Mouse (Mus musculus) macrophage (primary cell): ENCODE measurements around the gene Frs3. TPM values are rescaled to one million over a fixed set of nuclear protein-coding genes. Genes with fewer than 3 reads are reported as not detected.
"Not testable (repeated sequence)": the region's sequence is repeated elsewhere in the genome, so short reads cannot be mapped to it uniquely, and the experiment has no call there.

Source experiments
- H3K27ac ChIP-seq: fragments of 350-480 bp; formaldehyde crosslinking; 2 replicates; pipeline ENCODE4 v1.9.0; 2021
- H3K36me3 ChIP-seq: fragments of 350-480 bp; formaldehyde crosslinking; 2 replicates; pipeline ENCODE4 v1.9.0; 2021; ENCODE audit errors: inconsistent target
- H3K4me3 ChIP-seq: fragments of 350-480 bp; formaldehyde crosslinking; 2 replicates; pipeline ENCODE4 v1.9.0; 2021; ENCODE audit errors: inconsistent target
- H3K79me2 ChIP-seq: fragments of 350-480 bp; formaldehyde crosslinking; 2 replicates; pipeline ENCODE4 v1.9.0; 2021; ENCODE audit errors: inconsistent target
- WGBS: methylation state at CpG from one replicate; pipeline ENCODE4 v1.1.7; 2026; ENCODE audit warnings: inconsistent platforms; ENCODE audit not compliant: missing documents; 5-methylcytosine and 5-hydroxymethylcytosine counted together
- polyA plus RNA-seq: library from polyadenylated mRNA; stranded (reverse); fragments of 250-400 nt; gene quantifications from 3 replicates; pipeline ENCODE4 v1.2.4, GENCODE M21; 2018; ENCODE audit warnings: inconsistent platforms
- total RNA-seq, 78 experiments: library from RNA; depleted of rRNA; stranded (reverse); fragments of 250-400 nt; gene quantifications; 1 replicate in 9 of 78; 2 replicates in 24 of 78; 3 replicates in 43 of 78; 4 replicates in 2 of 78; pipeline ENCODE4 v1.2.4; 2018; ENCODE audit warnings: inconsistent platforms in 56 of 78

The Frs3 gene
- total RNA-seq (2018; cell fraction: chromatin; rRNA removed), result 10 to 100 TPM in 1 of 26 experiments, 1 to 10 TPM in 14, under 1 TPM in 3, not detected in 8; 0.37 to 10.7 (median 2.6) TPM
- total RNA-seq (2018; cell fraction: cytosol; rRNA removed), result 1 to 10 TPM in 7 of 26 experiments, under 1 TPM in 19; 0.08 to 2.0 (median 0.51) TPM
- total RNA-seq (2018; cell fraction: nucleus; rRNA removed), result 1 to 10 TPM in 15 of 26 experiments, under 1 TPM in 4, not detected in 7; 0.22 to 6.4 (median 1.9) TPM
- 0.65 to 1.3 TPM (median 0.73 TPM) in 3 replicates for polyA plus RNA-seq

DNA sequence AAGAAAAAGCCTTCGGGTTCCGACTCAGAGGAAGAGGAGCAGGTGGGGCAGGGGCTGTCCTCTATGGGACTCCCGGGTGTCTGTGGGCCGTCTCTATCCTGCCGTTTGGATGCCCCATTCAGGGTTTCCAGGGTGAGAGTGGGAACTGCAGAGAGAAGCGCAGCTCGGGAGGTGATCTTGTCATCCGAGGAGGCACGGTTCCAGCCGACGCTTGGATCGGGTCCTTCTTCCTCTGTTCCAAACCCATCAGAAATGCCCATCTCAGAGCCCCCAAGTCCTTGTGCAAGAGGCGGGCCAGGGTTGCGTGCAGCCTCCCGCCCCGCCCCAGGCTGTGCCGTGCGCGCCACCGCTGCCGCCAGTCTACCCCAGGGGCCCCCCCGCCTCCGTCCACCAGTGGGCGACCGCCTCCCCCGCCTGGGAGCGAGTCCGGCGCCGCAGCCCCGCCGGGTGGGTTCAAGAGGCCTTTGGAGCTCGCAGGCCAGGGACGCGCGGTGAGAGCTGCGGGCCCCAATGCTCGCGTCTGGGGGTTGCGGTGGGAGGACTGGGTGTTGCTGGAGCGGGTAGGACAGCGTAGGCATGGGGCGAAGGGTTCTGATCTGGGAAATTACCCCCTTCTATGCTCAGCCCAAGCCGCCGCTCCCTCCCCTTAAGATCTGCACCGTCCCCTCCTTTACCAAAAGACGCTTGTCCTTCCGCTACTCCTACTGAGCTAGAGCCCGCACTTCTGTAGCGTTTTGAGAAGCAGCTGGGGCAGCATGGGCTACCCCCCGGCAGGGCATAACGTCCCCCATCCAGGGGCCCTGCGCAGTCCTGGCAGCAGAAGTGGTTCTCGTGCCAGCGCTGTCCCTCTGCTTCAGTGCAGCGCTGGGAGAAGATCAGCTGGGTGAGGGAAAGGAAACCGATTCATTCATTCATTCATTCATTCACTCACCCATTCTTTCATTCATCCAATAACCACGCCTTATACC lies at the start of gene Frs3:
Frs3 (plus strand) TSS at position 423 of the 968 bp plus-strand sequence.
- Histone ChIP-seq H3K27ac (peak within 1 kb of the TSS; percentile 65), H3K4me3 (peak within 1 kb of the TSS; percentile 87), H3K79me2 (peaks cover 11% of the 10 kb centered on the region; the same call in 1 of the 2 replicates), H3K36me3 (no peaks in the 10 kb centered on the region; the same call in 1 of the 2 replicates)
- 4% methylated on average over 46 of the region's 58 CpGs for WGBS

GRCm38 (mm10) chr17:47642992-47643391 lies 45.8 kb upstream of the Frs3 start:
- Histone ChIP-seq H3K27ac (no peak overlapping the region), H3K79me2 (no peaks in the 10 kb centered on the region), H3K4me3 (no peak overlapping the region), H3K36me3 (no peaks in the 10 kb centered on the region)
- 94% methylated on average over 2 of the region's 2 CpGs for WGBS

GRCm38 (mm10) chr17:47646683-47647082 lies 42.1 kb upstream of the Frs3 start:
- Histone ChIP-seq H3K4me3 (no peak overlapping the region), H3K27ac (no peak overlapping the region), H3K79me2 (no peaks in the 10 kb centered on the region), H3K36me3 (no peaks in the 10 kb centered on the region)
- WGBS, result no CpG with 5 or more reads among the region's 1 CpGs

DNA sequence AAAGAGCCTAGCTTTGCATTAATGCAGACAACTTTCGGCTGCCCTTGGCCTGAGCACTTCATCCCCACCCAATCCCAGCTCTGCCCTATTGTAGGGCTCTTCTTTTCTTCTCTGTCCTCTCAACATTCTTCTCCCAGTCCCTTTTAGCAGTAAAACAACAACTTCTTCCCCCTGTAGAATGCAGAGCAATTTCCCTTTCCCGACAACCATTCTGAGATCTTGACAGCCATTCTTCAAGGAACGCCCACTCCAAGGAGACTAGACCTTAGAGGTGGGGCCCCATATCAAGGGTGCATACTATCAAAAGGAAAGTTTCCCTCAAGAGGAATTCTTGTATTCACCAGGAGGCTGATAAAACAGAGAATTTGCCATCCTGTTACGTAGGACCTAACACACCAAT lies 39.9 kb upstream of the Frs3 start:
- no peaks in the 10 kb centered on the region for H3K36me3 ChIP-seq
- no peaks in the 10 kb centered on the region for H3K79me2 ChIP-seq
- no peak overlapping the region for H3K27ac ChIP-seq
- H3K4me3 ChIP-seq, result no peak overlapping the region
- 85% methylated on average over 4 of the region's 4 CpGs for WGBS

- Histone ChIP-seq H3K27ac (no peak overlapping the region), H3K36me3 (no peaks in the 10 kb centered on the region), H3K79me2 (no peaks in the 10 kb centered on the region), H3K4me3 (no peak overlapping the region)
- 95% methylated on average over 2 of the region's 2 CpGs for WGBS
These were observed 36.9 kb upstream of the Frs3 start for GRCm38 (mm10) chr17:47651953-47652352.

GRCm38 (mm10) chr17:47654346-47654745 lies 34.5 kb upstream of the Frs3 start:
- not testable (repeated sequence) for H3K27ac ChIP-seq, H3K79me2 ChIP-seq, H3K4me3 ChIP-seq, H3K36me3 ChIP-seq
- WGBS, result 94% methylated on average over 8 of the region's 8 CpGs

- H3K36me3 ChIP-seq, result no peaks in the 10 kb centered on the region
- H3K27ac ChIP-seq, result no peak overlapping the region
- H3K79me2 ChIP-seq, result no peaks in the 10 kb centered on the region
- H3K4me3 ChIP-seq, result no peak overlapping the region
- 96% methylated on average over 5 of the region's 5 CpGs for WGBS
These were observed 33.1 kb upstream of the Frs3 start for GRCm38 (mm10) chr17:47655697-47656096.

DNA sequence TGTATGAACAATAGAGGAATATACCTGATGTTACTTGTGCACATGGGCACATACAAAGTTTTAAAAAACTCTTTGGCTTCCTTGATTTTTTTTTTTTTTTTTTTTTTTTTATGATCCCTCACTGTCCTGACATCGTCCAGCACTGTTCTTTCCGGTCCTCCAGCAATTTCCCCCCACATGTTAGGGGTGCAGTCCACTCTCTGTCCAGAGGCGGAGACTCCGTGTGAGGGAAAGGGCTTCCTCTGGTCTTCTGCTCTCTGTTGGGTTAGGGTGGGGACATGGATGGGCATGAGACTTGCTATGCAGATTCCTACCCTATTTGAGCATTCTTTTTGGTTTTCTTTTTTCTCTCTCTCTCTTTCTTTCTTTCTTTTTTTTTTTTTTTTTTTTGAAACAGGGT lies 30.9 kb upstream of the Frs3 start:
- H3K4me3 ChIP-seq, result no peak overlapping the region
- WGBS, result 94% methylated on average over 4 of the region's 4 CpGs
- no peaks in the 10 kb centered on the region for H3K36me3 ChIP-seq
- H3K79me2 ChIP-seq, result no peaks in the 10 kb centered on the region
- H3K27ac ChIP-seq, result peak overlapping the region; percentile 67

DNA sequence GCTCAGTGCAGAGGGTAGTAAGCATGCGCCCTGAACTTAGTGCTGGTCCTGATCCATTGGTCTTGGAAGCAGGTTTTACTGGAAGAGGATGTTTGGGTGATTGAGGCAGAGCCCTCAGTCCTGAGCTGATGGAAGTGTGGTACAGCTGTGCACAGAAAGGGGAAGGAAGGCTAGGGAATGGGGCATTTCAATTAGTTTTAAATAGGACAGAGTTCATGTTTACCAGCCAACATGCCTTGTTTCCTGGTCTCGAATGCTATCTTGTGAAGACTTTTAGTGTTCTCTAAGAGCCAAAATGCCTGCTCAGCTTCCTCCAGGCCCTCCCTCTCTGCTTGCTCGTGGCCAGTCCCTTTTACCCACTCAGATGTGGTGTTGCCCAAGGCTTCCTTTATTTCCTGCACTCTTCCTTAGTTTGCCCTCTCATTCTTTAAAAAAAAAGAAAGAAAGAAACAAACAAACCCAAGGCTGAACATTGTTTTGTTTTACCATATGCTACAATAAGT lies 30.0 kb upstream of the Frs3 start:
- no peaks in the 10 kb centered on the region for H3K36me3 ChIP-seq

DNA sequence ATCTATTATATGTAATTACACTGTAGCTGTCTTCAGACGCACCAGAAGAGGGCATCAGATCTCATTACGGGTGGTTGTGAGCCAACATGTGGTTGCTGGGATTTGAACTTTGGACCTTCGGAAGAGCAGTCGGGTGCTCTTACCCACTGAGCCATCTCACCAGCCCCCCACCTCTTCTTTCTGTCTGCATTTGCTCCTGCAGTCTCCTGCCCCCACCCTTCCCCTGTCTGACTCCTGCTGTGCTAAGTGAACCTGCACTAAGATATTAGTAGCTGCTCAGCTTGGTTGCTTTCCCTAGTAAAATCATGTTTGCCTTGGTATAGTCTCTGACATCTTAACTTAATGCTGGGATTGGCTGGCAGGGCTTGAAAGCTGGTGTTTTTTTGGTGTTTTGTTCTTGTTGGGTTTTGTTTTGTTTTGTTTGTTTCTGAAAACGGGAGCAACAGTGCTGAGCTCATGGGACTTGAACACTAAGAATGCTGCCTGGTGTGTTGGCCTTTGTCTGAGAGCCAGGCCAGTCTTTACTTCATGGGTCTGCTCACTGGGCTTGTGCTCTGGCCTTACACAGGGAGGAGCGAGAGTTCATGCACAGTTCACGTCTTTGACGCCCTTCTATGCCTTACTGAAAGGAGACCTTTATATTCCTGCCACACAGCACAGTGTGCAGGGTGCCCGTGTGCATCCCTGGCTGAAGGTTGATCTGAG lies 25.7 kb upstream of the Frs3 start:
- Histone ChIP-seq H3K27ac (no peak overlapping the region), H3K36me3 (no peaks in the 10 kb centered on the region), H3K4me3 (no peak overlapping the region), H3K79me2 (no peaks in the 10 kb centered on the region)
- 90% methylated on average over 9 of the region's 9 CpGs for WGBS

More for the DNA sequence above, 30.0 kb upstream of the Frs3 start:
- H3K4me3 ChIP-seq, result no peak overlapping the region
- peak overlapping the region; percentile 67 for H3K27ac ChIP-seq
- no peaks in the 10 kb centered on the region for H3K79me2 ChIP-seq
- WGBS, result 22% methylated on average over 3 of the region's 3 CpGs

GRCm38 (mm10) chr17:47664474-47664873 lies 24.4 kb upstream of the Frs3 start:
- WGBS, result 83% methylated on average over 7 of the region's 7 CpGs

DNA sequence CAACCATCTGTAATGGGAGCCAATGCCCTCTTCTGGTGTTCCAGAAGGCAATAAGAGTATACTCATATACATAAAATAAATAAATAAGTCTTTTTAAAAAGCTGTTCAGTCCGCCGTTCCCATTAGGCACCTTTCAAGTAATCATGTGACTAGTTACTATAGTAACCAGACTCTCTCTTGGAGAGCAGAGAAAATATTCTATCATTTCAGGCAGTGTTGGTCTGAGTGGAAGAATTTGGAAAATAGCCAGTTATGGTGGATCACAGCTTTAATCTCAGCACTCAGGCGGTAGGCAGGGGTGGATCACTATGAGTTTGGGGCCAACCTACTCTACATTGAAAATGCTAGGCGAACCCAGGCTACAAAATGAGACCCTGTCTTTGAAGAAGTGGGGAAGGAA lies 19.7 kb upstream of the Frs3 start:
- H3K4me3 ChIP-seq, result no peak overlapping the region
- H3K27ac ChIP-seq, result no peak overlapping the region
- WGBS, result 96% methylated on average over 4 of the region's 4 CpGs
- no peaks in the 10 kb centered on the region for H3K79me2 ChIP-seq
- no peaks in the 10 kb centered on the region for H3K36me3 ChIP-seq

More at GRCm38 (mm10) chr17:47664474-47664873, 24.4 kb upstream of the Frs3 start:
- no peak overlapping the region for H3K27ac ChIP-seq
- H3K79me2 ChIP-seq, result no peaks in the 10 kb centered on the region
- H3K4me3 ChIP-seq, result no peak overlapping the region
- H3K36me3 ChIP-seq, result no peaks in the 10 kb centered on the region

DNA sequence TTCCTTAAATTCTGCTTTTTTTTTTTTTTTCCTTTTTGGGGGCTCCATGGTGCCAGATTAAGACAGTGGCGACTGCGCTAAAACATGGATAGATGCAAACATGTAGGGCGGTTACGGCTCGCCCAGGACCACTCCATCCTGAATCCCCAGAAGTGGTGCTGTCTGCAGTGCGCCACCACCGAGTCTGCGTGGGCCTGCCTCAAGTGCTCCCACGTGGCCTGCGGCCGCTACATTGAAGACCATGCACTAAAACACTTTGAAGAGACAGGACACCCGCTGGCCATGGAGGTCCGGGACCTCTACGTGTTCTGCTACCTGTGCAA lies 16.9 kb upstream of the Frs3 start:
- no peaks in the 10 kb centered on the region for H3K36me3 ChIP-seq
- no peak overlapping the region for H3K27ac ChIP-seq
- 66% methylated on average over 14 of the region's 14 CpGs for WGBS
- H3K79me2 ChIP-seq, result no peaks in the 10 kb centered on the region
- H3K4me3 ChIP-seq, result no peak overlapping the region

- H3K4me3 ChIP-seq, result no peak overlapping the region
- WGBS, result 17% methylated on average over 68 of the region's 68 CpGs
- no peaks in the 10 kb centered on the region for H3K36me3 ChIP-seq
- H3K79me2 ChIP-seq, result no peaks in the 10 kb centered on the region
- no peak overlapping the region for H3K27ac ChIP-seq
These were observed 16.3 kb upstream of the Frs3 start for GRCm38 (mm10) chr17:47672311-47673111.
